Mouse (Mus musculus) c-Kit-positive CD71-negative TER-119-negative erythroid progenitor cells, embryonic 14.5 days (primary cell): ENCODE measurements at regions not wholly inside any gene's neighbourhood (a gene's known extent, or its start where the extent isn't known, plus 50 kb on each side); places are given as distances from the start of the nearest gene placed in this dataset.

ENCODE experiments used
- DNase-seq: peaks from one replicate; pipeline ENCODE4 v3.0.0-alpha.2; 2013; ENCODE audit warnings: low read depth

DNA sequence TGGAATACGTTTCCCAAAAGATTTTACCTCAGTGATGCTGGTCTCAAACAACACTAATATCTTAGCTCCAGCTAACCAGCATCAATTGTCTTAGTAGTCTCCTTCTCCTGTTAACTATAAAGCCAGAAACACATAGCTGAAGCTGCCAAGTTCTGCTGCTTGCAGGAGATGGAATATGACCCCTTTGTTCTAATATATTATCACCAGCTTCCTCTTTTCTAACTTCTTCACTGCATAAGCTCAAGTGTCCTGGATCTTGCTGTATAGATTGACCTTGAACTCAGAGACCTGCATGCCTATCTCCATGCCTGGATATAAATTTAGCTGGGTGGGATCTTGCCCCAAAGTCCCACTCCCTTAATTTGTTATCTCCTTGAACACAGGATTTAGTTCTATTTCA is 94.8 kb downstream of the Rbm46 start:
- DNase-seq, result no peak

DNA sequence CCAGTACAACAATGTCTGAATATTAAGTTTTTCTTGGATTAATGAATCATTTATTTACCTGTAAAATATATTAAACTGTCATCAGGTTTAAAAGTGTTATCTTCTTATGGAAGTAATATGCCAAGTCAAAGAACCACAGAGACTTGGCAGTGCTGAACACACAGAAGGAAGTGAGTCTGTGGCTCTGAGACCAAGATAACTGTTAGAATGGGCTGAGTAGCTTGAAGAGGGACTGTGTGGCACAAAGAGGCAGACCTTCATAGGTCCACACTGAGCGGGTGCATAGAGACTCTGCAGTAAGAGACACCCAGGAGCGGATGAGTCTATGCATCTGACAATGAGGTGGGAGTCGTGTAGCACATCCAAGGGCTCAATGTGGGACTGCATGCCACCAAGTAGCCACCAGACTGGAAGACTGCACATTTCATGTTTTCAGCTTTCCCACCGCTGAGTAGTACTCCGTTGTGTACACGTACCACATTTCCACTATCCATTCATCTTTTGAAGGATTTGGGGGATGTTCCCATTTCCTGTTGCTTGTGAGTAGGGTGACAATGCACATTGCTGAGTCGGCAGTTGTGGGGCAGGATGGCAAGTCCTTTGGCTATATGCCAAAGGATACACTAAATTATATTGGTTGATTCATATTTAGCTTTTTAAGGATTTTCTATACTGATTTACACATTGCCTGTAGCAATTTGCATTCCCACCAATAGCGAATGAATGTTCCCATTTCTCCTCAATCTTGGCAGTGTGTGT is 105.6 kb downstream of the Rbm46 start:
- no peak for DNase-seq

DNA sequence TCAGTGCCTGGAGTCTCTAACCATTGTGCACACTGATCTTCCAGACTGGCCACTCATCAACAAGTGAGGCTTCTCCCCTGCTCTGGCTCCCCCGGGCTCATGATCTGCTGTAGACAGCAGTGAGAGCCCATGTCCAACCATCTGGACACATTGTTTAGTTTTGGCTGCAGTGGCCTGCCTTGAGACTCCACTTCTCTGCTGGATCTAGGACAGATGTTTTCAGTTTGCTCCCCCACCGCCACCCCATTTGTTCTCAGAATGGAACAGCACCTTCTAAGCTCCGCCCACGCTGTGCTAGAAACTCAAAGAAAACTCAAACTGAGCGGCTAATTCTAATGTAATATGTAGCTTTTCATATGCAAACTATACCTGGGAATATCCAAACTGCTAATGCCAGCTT is 108.8 kb downstream of the Rbm46 start:
- DNase-seq, result no peak

DNA sequence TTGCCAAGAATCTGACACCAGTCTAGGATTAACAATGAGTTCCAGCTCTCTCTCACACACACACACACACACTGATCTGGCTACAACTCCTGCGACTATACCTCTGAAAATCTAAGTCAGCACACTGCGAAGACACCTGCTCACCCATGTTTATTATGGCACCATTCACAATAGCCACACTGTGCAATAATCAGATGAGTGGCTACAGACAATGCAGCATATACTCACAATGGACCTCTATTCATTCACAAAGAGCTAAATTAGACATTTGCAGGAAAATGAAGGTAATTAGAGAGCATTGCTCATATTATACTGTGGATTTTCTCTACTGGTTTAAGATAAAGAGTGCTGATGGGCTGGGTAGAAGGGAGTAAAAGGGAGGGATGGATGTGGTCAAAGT is 116.3 kb downstream of the Rbm46 start:
- DNase-seq, result no peak

DNA sequence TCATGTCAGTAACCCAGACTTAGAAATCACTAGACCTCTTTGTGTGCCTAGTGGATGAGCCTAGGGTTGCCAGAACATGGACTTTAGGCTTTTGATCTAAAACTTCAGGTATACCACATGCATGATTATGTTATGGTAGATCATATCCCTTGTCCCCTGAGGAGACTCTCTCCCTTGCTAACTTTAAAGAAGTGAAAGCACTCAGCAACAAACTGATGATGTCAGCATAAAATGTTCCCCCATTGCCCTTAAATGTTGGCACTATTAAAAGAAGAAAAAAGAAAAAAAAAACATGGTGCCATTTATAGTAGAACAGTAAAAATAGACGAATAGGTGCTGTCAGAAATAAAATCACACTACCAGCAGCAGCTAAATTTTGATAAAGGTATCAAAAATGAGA is 117.3 kb downstream of the Rbm46 start:
- DNase-seq, result no peak

DNA sequence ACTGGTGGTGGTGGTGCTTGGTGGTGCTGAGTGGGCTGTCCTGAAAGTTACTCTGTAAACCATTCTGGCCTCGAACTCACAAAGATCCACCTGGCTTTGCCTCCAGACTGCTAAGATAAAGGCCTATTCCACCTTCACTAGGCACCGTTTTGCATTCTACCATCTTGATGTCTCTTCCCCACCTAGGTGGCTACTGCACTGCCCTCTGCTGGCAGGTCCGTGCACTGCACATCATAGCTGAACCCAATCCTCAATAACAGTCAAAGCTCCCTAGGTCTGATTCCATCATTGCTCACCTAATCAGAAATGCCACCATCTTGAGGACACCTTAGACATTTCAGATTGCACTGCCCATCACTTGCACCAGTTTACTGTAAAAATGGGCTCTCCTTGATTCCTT is 150.7 kb downstream of the Rbm46 start:
- DNase-seq, result peak; percentile 13

DNA sequence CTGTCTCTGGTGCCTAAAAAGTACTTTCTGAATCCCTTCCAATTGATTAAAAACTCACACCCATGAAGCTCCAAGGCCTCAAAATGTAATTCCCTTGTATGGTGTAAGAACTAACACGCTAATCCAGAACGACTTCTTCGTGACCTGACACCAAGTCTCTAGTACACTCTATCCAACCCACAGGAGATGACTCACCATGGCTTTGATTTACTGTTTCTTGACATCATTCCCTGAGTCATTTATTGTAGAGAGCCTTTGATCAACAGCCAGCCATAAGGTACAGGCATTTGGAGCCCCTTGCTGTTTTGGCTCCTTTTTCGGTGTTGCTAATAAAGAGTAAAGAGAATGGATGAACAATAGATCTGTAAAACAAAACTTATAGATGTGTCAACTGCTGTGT is 159.7 kb upstream of the Npy2r start:
- DNase-seq, result no peak

DNA sequence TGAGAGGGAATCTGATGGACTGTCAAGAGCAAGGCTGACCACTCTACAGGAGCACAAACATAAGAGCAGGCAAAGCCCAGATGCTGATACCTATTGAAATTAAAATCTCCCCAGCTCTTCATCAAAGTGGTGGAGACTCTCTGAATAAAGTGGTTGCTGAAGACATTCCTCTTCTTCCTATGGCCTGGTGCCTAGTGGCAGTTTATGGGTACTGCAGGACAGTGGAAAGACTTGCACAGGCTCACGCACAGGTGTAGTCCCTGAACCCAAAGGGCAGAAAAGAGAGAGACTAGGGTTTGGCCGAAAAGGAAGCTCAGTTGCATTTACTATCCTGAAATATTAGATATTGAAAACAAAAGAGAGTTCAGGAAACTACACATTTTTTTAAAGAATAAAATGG is 144.2 kb upstream of the Npy2r start:
- no peak for DNase-seq

DNA sequence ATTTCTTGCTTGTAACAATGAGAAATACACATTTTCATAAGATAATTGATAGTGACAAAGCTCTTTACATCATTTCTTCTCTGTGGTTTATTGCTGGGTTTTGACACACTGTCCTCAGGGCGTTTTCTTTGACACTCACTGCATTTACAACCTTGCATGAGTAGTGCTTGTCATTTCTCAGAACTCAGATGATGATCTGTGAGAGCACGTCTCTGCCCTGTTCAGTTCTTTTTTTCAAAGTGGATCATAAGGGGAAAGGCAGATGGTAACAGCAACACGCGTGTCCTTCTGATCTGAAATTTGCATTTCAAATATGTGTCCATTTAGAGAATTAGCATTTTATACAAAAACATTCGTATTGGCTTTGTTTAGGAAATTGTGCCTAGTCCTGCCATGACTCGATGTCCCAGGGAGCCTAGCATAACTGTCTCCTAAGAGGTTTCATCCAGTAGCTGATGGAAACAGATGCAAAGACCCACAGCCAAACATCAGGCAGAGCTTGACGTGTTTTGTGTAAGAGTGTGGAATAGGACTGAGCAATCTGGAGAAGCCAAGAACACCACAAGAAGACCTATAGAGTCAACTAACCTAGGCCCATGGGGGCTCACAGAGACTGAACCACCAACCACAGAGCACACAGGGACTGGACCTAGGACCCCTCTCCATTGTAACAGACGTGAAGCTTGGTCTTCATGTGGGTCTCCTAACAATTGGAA is 108.4 kb upstream of the Npy2r start:
- DNase-seq, result no peak

DNA sequence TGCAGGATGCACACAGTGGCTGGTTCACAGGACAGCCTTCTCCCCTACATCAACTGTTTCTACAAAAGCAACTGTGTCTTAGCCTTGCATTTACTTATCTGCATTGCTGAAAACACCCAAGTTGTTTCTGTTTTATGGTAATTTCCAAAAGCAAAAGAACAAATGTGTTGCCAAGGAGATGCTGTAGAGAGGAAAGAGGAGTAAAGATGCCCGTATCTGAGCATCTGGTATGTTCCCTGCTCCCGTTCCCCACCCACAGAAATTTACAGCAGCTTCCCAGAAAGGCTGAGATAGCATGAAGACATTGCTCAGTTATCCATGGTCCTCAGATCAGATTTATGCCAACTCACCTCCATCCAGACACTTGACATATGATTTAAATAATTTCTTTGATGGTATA is 104.5 kb upstream of the Npy2r start:
- DNase-seq, result no peak

DNA sequence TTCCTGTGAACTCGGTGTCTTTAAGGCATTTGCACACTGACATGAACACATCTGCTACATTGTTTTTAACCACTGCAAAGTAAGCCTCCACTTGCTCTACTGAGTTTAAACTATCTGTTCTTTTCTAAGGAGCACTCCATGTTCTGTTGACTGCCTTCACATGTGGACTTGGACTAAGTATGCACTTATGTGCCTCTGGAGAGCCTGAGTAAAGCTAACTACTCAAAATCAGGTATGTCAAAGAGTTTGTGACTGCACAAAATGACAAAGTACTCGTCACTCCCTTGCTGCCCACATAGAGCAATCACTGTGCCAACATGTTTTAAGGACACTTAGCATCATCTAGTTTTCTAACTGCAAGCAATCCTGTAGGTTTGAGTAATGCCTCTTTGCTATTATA is 92.2 kb upstream of the Npy2r start:
- no peak for DNase-seq

DNA sequence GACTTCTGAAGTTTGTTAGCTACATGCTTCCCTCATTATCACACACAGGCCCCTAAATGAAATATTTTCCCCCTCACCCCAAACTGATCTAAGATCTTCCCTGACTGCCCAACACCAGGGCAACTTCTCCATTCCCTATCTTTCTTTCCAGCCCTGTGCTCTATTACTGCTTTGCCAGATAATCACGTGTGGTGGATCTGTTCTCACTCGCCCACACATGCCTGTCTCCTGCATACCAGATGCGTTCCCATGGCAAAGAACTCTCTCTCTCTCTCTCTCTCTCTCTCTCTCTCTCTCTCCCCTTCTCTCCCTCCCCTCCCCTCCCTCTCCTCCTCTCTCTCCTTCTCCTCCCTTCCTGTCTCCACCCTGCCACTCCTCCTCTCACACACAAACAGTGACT is 88.8 kb upstream of the Npy2r start:
- DNase-seq, result no peak

DNA sequence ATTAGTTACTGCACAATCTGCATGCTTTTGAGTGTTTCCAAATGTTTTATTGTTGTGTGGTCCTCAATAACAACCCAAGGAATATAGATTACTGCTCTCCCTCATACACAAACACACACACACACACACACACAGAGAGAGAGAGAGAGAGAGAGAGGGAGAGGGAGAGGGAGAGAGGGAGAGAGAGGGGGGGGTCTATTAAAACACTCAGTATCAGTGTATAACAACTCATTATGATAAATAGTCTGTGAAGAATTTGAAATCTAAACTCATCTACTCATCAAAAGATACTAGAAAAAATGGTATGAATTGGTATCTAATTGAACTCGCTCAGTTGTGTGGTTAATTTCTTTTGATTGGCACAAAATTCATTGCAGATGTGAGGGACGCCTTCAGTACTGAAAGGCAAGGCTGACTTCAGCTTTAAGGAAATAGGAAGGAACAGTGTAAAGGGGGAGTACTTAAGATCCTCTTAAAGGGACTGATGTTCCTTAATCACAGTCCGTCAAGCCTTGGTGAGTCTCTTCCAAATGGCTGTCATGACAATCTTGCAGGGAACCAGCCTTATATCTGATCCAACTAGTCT is 72.6 kb upstream of the Npy2r start:
- no peak for DNase-seq

DNA sequence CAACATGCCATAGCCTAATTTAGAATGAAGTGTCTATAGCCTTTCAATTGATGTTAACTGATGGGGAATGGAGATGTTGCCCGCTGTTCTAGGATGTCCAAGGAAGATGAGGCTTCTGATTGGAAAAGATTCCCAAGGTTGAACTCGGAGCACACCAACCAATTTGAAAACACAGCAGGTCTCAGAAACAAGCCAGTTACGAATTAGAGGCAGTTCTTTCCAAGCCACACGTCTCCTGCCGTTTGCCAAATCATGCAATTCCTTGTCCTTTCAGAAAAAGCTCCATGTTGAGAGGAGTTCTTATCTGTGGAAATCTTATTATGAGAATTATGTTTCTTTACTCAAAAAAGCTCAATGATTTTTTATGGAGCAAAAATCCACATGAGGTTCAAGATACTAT is 71.5 kb upstream of the Npy2r start:
- no peak for DNase-seq

DNA sequence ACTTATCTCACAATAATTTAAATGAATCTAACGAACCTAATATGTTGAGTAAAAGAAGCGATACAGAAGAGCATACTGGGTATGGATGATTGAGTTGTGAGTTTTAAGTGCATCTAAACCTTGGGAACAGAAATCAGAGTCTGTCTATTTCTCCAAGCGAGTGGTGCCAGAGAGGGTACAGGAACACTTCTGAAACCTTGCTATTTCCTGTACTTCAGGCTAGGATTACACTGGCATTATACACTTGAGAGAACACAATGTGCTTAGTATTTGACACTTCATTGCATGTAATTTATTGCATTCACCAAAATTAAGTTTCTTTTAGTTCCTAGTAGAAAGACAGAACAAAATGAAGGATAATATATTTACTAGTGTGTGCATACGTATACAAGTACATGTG is 54.0 kb upstream of the Npy2r start:
- no peak for DNase-seq

DNA sequence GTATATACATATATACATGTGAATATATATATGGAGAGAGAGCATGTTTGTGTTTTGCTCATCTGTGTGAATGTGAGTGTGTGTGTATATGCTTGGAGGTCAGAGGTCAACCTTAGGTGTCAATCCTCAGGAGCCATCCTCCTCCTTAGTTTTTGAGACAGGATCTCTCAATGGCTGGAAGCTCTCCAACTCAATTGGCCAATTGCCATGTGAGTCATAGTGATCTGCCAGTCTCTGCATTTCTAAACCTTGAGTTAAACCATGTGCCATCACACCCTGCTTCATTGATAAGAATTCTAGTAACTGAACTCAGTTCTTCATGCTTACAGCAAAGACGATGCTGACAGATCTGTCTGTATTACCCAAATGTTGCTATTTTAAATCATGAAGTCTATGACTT is 50.8 kb upstream of the Npy2r start:
- no peak for DNase-seq
